Mouse (Mus musculus): ENCODE results near the gene Camsap1. TPM values are rescaled to one million over a fixed set of nuclear protein-coding genes. Genes with fewer than 3 reads are reported as not detected.

Camsap1 gene
- polyA plus RNA-seq, 1 experiment, result 35.7 TPM

DNA sequence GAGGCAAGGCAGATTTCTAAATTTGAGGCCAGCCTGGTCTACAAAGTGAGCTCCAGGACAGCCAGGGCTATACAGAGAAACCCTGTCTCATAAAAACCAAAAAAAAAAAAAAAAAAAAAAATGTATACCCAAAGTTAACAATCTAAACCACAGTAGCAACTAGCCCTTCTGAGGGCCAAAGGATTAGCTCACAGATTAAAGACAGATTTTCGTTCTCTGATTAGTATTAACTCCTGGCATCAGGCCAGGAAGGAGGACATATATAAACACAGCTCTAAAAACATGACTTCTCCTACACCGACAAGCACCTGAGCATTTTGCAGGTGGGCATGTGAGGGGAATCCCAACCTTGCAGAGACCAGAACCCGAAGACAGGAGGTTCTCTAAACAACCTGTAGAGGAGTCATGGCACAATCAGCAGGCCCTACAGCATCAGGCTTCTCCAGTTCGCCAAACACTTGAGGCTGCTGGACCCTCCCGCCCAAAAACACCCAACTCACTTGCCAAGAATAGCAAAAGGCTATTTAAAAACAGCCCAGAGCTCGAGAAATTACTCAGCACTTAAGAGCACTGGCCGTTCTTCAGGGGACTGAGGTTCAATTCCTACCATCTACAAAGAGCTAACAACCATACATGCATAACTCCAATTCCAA is 5.4 kb downstream of the Camsap1 start:
- 29% methylated on average over 7 of the region's 7 CpGs for WGBS
- Histone ChIP-seq H3K4me1 (ENCODE audit: control insufficient read depth, insufficient read depth, low read length) (peaks cover 11% of the 10 kb centered on the region; the same call in 1 of the 2 replicates), H3K4me3 (replicated peaks; ENCODE audit: insufficient read depth, low read depth, low read length) (no peak overlapping the region), H3K27me3 (ENCODE audit: control insufficient read depth, insufficient read depth, low read length) (no peaks in the 10 kb centered on the region), H3K27ac (ENCODE audit: insufficient read depth, low read length) (no peak overlapping the region)
- DNase-seq, result no peak
- TF ChIP-seq POLR2A (IDR thresholded peaks at IDR 0.05; ENCODE audit: borderline replicate concordance, insufficient read depth, low read length) (no peak), CTCF (IDR thresholded peaks at IDR 0.05; ENCODE audit: borderline replicate concordance, insufficient read depth, low read depth, low read length) (no peak)

GRCm38 (mm10) chr2:25975141-25975770 is 7.8 kb downstream of the Camsap1 start:
- 83% methylated on average over 4 of the region's 4 CpGs for WGBS
- TF ChIP-seq POLR2A (IDR thresholded peaks at IDR 0.05; ENCODE audit: borderline replicate concordance, insufficient read depth, low read length), result no peak
- no peak for TF ChIP-seq CTCF (IDR thresholded peaks at IDR 0.05; ENCODE audit: borderline replicate concordance, insufficient read depth, low read depth, low read length)
- Histone ChIP-seq H3K27ac (ENCODE audit: insufficient read depth, low read length) (no peak overlapping the region), H3K4me3 (replicated peaks; ENCODE audit: insufficient read depth, low read depth, low read length) (no peak overlapping the region), H3K27me3 (ENCODE audit: control insufficient read depth, insufficient read depth, low read length) (no peaks in the 10 kb centered on the region), H3K4me1 (ENCODE audit: control insufficient read depth, insufficient read depth, low read length) (peaks cover 28% of the 10 kb centered on the region)
- no peak for DNase-seq

- DNase-seq, result peak; percentile 74 to 87
- Histone ChIP-seq H3K4me3 (replicated peaks; ENCODE audit: insufficient read depth, low read depth, low read length) (no peak overlapping the region), H3K4me1 (ENCODE audit: control insufficient read depth, insufficient read depth, low read length) (peaks cover 45% of the 10 kb centered on the region), H3K27me3 (ENCODE audit: control insufficient read depth, insufficient read depth, low read length) (no peaks in the 10 kb centered on the region), H3K27ac (ENCODE audit: insufficient read depth, low read length) (peak overlapping the region; percentile 90)
- 4% methylated on average over 2 of the region's 2 CpGs for WGBS
- TF ChIP-seq CTCF (IDR thresholded peaks at IDR 0.05; ENCODE audit: borderline replicate concordance, insufficient read depth, low read depth, low read length) (peak; percentile 29; the same call in 1 of the 2 replicates), POLR2A (IDR thresholded peaks at IDR 0.05; ENCODE audit: borderline replicate concordance, insufficient read depth, low read length) (peak; percentile 10; the same call in 1 of the 2 replicates)
Measured at GRCm38 (mm10) chr2:25970426-25970825, 12.7 kb downstream of the Camsap1 start.

DNA sequence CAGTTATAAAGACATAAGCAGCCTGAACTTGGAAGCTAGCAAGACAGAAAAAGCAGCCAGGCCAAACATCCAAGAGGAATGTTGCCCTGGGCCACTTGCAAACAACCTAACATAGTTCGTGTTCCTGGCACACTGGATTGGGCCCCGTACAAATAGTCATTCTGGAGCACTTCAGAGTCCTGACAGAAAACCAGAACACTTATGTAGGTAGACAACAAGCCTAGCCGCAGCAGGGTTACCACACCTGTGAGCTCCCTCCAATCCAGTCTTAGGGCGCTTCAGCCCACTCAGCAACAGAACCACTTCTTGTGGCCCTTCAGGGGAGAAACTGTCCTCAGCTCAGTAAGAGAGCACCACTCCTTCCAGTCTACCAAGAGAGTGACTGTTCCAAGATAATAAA is 13.8 kb downstream of the Camsap1 start:
- H3K4me3 ChIP-seq (replicated peaks; ENCODE audit: insufficient read depth, low read depth, low read length), result no peak overlapping the region
- 75% methylated on average over 4 of the region's 4 CpGs for WGBS
- peaks cover 45% of the 10 kb centered on the region for H3K4me1 ChIP-seq (ENCODE audit: control insufficient read depth, insufficient read depth, low read length)
- TF ChIP-seq CTCF (IDR thresholded peaks at IDR 0.05; ENCODE audit: borderline replicate concordance, insufficient read depth, low read depth, low read length) (no peak), POLR2A (IDR thresholded peaks at IDR 0.05; ENCODE audit: borderline replicate concordance, insufficient read depth, low read length) (no peak)
- no peaks in the 10 kb centered on the region for H3K27me3 ChIP-seq (ENCODE audit: control insufficient read depth, insufficient read depth, low read length)
- no peak for DNase-seq
- no peak overlapping the region; the same call in 1 of the 2 replicates for H3K27ac ChIP-seq (ENCODE audit: insufficient read depth, low read length)

DNA sequence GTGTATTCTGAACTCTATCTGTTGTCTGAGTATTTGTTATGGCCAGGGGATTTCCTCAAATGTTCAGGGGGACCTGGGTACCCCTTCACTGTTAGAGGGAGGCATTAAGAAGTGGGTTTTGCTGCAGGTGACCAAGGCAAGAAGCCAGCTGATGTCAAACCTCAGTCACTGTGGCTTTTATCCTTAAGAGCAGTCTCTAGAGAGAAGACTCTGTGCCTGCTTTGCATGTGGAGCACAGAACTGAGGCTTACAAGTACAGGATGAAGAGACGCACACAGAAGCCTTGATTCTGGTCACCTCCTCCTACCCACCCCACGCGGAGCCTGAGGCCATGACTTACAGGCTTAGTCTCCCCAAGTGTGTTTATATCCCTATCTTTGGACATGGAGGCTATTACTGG is 33.8 kb downstream of the Camsap1 start:
- peak overlapping the region; percentile 37; the same call in 1 of the 2 replicates for H3K27ac ChIP-seq (ENCODE audit: insufficient read depth, low read length)
- 88% methylated on average over 3 of the region's 3 CpGs for WGBS
- H3K27me3 ChIP-seq (ENCODE audit: control insufficient read depth, insufficient read depth, low read length), result no peaks in the 10 kb centered on the region
- no peak overlapping the region for H3K4me3 ChIP-seq (replicated peaks; ENCODE audit: insufficient read depth, low read depth, low read length)
- no peak for DNase-seq
- TF ChIP-seq POLR2A (IDR thresholded peaks at IDR 0.05; ENCODE audit: borderline replicate concordance, insufficient read depth, low read length) (no peak), CTCF (IDR thresholded peaks at IDR 0.05; ENCODE audit: borderline replicate concordance, insufficient read depth, low read depth, low read length) (no peak)
- H3K4me1 ChIP-seq (ENCODE audit: control insufficient read depth, insufficient read depth, low read length), result peaks cover 5% of the 10 kb centered on the region

DNA sequence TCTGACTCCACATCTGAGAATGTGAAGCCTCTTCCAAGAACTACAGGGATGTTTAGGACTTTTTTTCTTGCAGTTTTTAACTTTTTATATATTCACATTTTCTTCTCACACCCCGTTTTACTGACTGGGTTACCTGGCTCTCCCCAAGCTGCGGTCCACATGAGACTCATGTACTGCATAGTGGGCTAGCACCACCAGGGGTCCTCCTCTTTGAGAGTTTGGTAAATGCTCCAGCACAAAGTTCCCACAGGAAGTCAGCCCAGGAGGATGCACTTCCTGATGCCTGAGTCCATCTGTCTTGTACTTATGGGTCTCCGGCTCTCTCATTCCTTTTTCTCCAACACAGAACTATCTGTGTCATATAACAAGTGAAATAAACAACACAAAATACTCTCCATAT is 35.1 kb downstream of the Camsap1 start:
- no peak for DNase-seq
- Histone ChIP-seq H3K27ac (ENCODE audit: insufficient read depth, low read length) (no peak overlapping the region), H3K4me1 (ENCODE audit: control insufficient read depth, insufficient read depth, low read length) (peaks cover 5% of the 10 kb centered on the region), H3K27me3 (ENCODE audit: control insufficient read depth, insufficient read depth, low read length) (no peaks in the 10 kb centered on the region), H3K4me3 (replicated peaks; ENCODE audit: insufficient read depth, low read depth, low read length) (no peak overlapping the region)
- peak; percentile 7; the same call in 1 of the 2 replicates for TF ChIP-seq CTCF (IDR thresholded peaks at IDR 0.05; ENCODE audit: borderline replicate concordance, insufficient read depth, low read depth, low read length)
- TF ChIP-seq POLR2A (IDR thresholded peaks at IDR 0.05; ENCODE audit: borderline replicate concordance, insufficient read depth, low read length), result no peak
- WGBS, result 57% methylated on average over 3 of the region's 3 CpGs

GRCm38 (mm10) chr2:25943822-25944221 is 39.3 kb downstream of the Camsap1 start:
- H3K4me1 ChIP-seq (ENCODE audit: control insufficient read depth, insufficient read depth, low read length), result no peaks in the 10 kb centered on the region; the same call in none of the 2 replicates
- H3K27me3 ChIP-seq (ENCODE audit: control insufficient read depth, insufficient read depth, low read length), result no peaks in the 10 kb centered on the region
- WGBS, result 69% methylated on average over 2 of the region's 2 CpGs
- H3K4me3 ChIP-seq (replicated peaks; ENCODE audit: insufficient read depth, low read depth, low read length), result no peak overlapping the region
- TF ChIP-seq POLR2A (IDR thresholded peaks at IDR 0.05; ENCODE audit: borderline replicate concordance, insufficient read depth, low read length) (no peak), CTCF (IDR thresholded peaks at IDR 0.05; ENCODE audit: borderline replicate concordance, insufficient read depth, low read depth, low read length) (no peak)
- no peak overlapping the region for H3K27ac ChIP-seq (ENCODE audit: insufficient read depth, low read length)
- DNase-seq, result no peak

- no peak overlapping the region for H3K27ac ChIP-seq (ENCODE audit: insufficient read depth, low read length)
- DNase-seq, result no peak
- TF ChIP-seq CTCF (IDR thresholded peaks at IDR 0.05; ENCODE audit: borderline replicate concordance, insufficient read depth, low read depth, low read length), result no peak
- no peak for TF ChIP-seq POLR2A (IDR thresholded peaks at IDR 0.05; ENCODE audit: borderline replicate concordance, insufficient read depth, low read length)
- WGBS, result 81% methylated on average over 6 of the region's 6 CpGs
- no peaks in the 10 kb centered on the region; the same call in 1 of the 2 replicates for H3K4me1 ChIP-seq (ENCODE audit: control insufficient read depth, insufficient read depth, low read length)
- no peak overlapping the region for H3K4me3 ChIP-seq (replicated peaks; ENCODE audit: insufficient read depth, low read depth, low read length)
- H3K27me3 ChIP-seq (ENCODE audit: control insufficient read depth, insufficient read depth, low read length), result no peaks in the 10 kb centered on the region
Measured at GRCm38 (mm10) chr2:25940503-25940902, 42.6 kb downstream of the Camsap1 start.
